Mouse (Mus musculus) neural tube, embryonic 11.5 days (tissue): Measurements from ENCODE around the gene Pms2. TPM values are rescaled to one million over a fixed set of nuclear protein-coding genes. Genes with fewer than 3 reads are reported as not detected.

Experiments used
- ATAC-seq: fragments of 200-750 bp; cut with Nextera tagmentation; 2 replicates; pipeline ENCODE4 v1.8.0; 2017; ENCODE audit warnings: moderate number of reproducible peaks, mild to moderate bottlenecking, moderate TSS enrichment, moderate library complexity; ENCODE audit not compliant: insufficient read depth, low FRiP score, low TSS enrichment
- DNase-seq: peaks from one replicate; pipeline ENCODE4 v3.0.0-alpha.2; 2015; ENCODE audit warnings: low spot score
- H3K27ac ChIP-seq: fragments of 300-500 bp; sonication (generic); 2 replicates; pipeline ENCODE4 v1.5.1; 2014; ENCODE audit warnings: low read depth, mild to moderate bottlenecking, low read length
- H3K27me3 ChIP-seq: fragments of 300-500 bp; sonication (generic); 2 replicates; pipeline ENCODE4 v1.6.1; 2014; ENCODE audit warnings: mild to moderate bottlenecking, low read length, mixed read lengths; ENCODE audit not compliant: control insufficient read depth, insufficient read depth
- H3K36me3 ChIP-seq: fragments of 300-500 bp; sonication (generic); 2 replicates; pipeline ENCODE4 v1.6.1; 2014; ENCODE audit warnings: mild to moderate bottlenecking, low read length, moderate library complexity, mixed read lengths; ENCODE audit not compliant: control insufficient read depth, insufficient read depth
- H3K4me1 ChIP-seq: fragments of 300-500 bp; sonication (generic); 2 replicates; pipeline ENCODE4 v1.6.1; 2014; ENCODE audit warnings: low read length, mixed read lengths; ENCODE audit not compliant: control insufficient read depth, insufficient read depth
- H3K4me2 ChIP-seq: fragments of 300-500 bp; sonication (generic); 2 replicates; pipeline ENCODE4 v1.6.1; 2014; ENCODE audit warnings: low read depth, mild to moderate bottlenecking, moderate library complexity
- H3K4me3 ChIP-seq: fragments of 300-500 bp; sonication (generic); 2 replicates; pipeline ENCODE4 v1.5.1; 2014; ENCODE audit warnings: low read depth, low read length
- H3K9ac ChIP-seq: fragments of 300-500 bp; sonication (generic); 2 replicates; pipeline ENCODE4 v1.6.1; 2014; ENCODE audit warnings: mild to moderate bottlenecking, low read length
- H3K9me3 ChIP-seq: fragments of 300-500 bp; sonication (generic); 2 replicates; pipeline ENCODE4 v1.6.1; 2016; ENCODE audit warnings: low read length; ENCODE audit not compliant: control insufficient read depth
- WGBS: fragments of 180-500 bp; shearing (Covaris S2); extraction: QIAGEN DNeasy Blood & Tissue Kit; methylation state at CpG from one replicate; pipeline ENCODE4 v1.1.7; 2014; 5-methylcytosine and 5-hydroxymethylcytosine counted together
- polyA plus RNA-seq: library from polyadenylated mRNA; unstranded; fragments of >200 nt; fragmentation: Nextera tagmentation; extraction: Ambion mirVana; gene quantifications from 2 replicates; pipeline ENCODE4 v1.2.1, GENCODE M21; 2014

Gene Pms2
- polyA plus RNA-seq, 1 experiment from 2014 or later: 29.1 TPM

DNA sequence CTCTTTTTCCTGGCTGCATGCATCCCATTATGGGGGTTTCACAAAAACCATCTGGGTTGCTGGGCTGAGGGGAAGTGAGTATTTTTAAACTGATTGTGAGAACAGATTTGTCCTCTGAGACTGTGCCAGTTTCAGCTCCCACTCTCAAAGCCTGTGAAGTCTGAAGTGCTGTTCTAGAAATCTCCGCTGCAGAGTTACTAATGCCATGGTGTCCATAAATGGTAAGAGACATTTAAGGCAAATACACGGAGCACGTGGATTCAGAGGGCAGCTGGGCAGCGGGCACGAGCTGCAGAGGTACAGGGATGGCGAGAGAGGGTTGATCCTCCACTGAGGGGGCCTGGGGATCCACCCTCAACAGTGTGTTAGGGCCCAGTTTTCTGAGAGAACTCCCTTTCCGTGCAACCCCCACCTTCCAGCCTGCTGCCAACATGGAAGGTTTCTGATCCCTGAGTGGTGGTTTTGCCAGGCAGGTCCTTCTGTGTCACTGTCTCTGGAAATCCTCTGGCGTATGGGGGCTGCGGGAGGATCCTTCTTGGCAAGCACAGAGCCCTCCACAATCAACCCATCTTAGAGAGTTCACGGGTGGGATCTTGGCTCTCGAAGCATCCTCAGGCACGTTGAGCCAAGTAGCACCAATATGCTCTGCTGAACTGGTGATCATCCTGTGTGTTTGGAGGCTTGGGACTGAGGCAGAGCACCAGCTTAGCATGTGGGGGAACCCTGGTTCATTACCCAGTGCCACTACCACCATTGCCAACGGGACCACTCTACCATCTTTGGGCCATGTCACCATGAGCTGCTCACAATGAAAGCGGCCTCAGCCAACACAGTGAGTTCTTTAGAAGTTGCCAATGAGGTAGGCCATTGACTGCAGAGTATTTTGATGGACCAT, 33.7 kb downstream of the Pms2 start:
- no peak overlapping the region for H3K4me2 ChIP-seq
- H3K9me3 ChIP-seq: no peaks in the 10 kb centered on the region
- no peaks in the 10 kb centered on the region for H3K36me3 ChIP-seq
- no peak overlapping the region for H3K9ac ChIP-seq
- H3K27ac ChIP-seq: no peak overlapping the region
- H3K27me3 ChIP-seq: no peaks in the 10 kb centered on the region
- WGBS: 87% methylated on average over 14 of the region's 14 CpGs
- ATAC-seq (no peak), DNase-seq (no peak)
- H3K4me3 ChIP-seq: no peak overlapping the region
- no peaks in the 10 kb centered on the region for H3K4me1 ChIP-seq

DNA sequence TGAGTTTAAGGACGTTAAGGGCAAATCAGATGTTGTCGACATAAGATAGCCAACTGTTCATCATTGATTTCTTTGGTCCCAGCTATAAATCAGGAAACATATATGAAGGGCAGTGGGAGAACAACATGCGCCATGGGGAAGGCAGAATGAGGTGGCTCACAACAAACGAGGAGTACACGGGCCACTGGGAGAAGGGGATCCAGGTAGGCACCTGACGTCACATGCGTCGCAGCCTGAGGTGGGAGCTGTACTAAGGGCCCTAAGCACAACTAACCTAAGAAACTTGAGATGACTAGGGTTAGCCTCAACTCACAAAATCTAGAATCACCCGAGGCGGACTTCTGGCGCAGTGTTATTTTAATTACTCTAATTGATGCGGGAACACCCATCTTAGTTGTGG, 38.6 kb downstream of the Pms2 start:
- no peak overlapping the region for H3K9ac ChIP-seq
- no peaks in the 10 kb centered on the region for H3K4me1 ChIP-seq
- DNase-seq (no peak), ATAC-seq (no peak)
- no peak overlapping the region for H3K27ac ChIP-seq
- no peak overlapping the region for H3K4me2 ChIP-seq
- H3K27me3 ChIP-seq: no peaks in the 10 kb centered on the region
- no peak overlapping the region for H3K4me3 ChIP-seq
- 89% methylated on average over 12 of the region's 12 CpGs for WGBS
- no peaks in the 10 kb centered on the region for H3K36me3 ChIP-seq
- H3K9me3 ChIP-seq: no peaks in the 10 kb centered on the region

DNA sequence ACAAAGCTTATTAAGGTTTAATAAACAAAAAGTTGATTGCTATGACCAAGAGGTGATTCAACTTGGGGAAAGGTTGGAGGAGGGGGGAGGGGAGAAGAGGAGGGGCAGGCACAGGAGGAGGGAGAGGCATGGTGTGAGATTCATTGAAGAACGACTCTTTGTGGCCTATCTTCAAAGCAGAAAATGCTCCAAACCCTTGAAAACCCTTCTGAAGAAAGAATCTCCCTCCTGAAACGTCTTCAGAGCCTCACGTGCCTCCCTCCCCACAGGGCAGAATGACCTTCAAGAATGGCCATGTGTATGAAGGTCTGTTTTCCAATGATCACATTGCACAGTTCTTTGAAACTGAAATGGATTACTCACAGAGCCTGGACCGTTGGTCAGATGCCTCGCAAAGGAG, 40.3 kb downstream of the Pms2 start:
- no peak overlapping the region for H3K4me3 ChIP-seq
- no peaks in the 10 kb centered on the region for H3K4me1 ChIP-seq
- H3K4me2 ChIP-seq: no peak overlapping the region
- ATAC-seq (no peak), DNase-seq (no peak)
- WGBS: 39% methylated on average over 5 of the region's 5 CpGs
- H3K9ac ChIP-seq: no peak overlapping the region
- no peak overlapping the region for H3K27ac ChIP-seq
- H3K9me3 ChIP-seq: no peaks in the 10 kb centered on the region
- no peaks in the 10 kb centered on the region for H3K36me3 ChIP-seq
- no peaks in the 10 kb centered on the region for H3K27me3 ChIP-seq

DNA sequence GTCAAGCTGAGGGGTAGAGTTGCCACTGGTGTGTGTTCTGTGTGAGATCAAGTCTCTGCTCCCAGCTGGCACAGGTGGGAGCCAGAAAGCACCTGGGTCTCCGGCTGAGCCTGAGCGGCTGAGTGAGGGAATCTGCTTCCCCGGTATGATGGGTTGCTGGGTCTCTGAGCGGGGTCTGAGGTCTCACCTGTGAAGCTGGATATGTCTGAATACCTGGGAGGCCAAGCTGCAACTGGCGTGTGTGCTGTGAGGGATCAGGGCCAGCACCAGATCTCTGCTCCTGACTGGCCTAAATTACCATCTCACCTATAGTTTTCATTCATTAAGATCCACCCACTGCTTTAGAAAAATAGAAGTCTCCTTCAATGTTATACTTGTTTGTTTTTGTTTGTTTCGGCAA, 47.3 kb downstream of the Pms2 start:
- DNase-seq (no peak), ATAC-seq (no peak)
- WGBS: 92% methylated on average over 6 of the region's 6 CpGs
- Histone ChIP-seq H3K27me3 (no peaks in the 10 kb centered on the region), H3K4me2 (no peak overlapping the region), H3K4me1 (no peaks in the 10 kb centered on the region), H3K27ac (no peak overlapping the region), H3K9ac (no peak overlapping the region), H3K4me3 (no peak overlapping the region), H3K9me3 (no peaks in the 10 kb centered on the region), H3K36me3 (no peaks in the 10 kb centered on the region)

DNA sequence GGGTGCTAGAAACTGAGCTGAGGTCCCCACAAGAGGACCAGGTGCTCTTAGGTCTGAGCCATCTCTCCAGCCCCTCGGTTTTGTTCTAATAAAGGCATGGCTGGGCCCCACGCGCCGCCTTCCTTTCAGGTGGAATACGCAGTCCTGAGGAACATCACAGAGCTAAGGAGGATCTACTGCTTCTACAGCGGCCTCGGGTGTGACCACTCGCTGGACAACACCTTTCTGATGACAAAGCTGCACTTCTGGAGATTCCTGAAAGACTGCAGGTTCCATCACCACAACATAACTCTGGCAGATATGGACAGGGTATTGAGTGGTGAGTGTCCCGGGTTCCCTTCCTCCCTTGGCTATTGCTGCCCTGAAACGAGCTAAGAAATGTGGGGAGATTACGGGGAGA, 49.8 kb downstream of the Pms2 start:
- no peak for DNase-seq
- no peak for ATAC-seq
- H3K4me2 ChIP-seq: no peak overlapping the region
- H3K27ac ChIP-seq: no peak overlapping the region
- H3K27me3 ChIP-seq: no peaks in the 10 kb centered on the region
- H3K4me3 ChIP-seq: no peak overlapping the region
- no peaks in the 10 kb centered on the region for H3K9me3 ChIP-seq
- H3K9ac ChIP-seq: no peak overlapping the region
- 90% methylated on average over 11 of the region's 11 CpGs for WGBS
- H3K36me3 ChIP-seq: no peaks in the 10 kb centered on the region
- no peaks in the 10 kb centered on the region for H3K4me1 ChIP-seq

DNA sequence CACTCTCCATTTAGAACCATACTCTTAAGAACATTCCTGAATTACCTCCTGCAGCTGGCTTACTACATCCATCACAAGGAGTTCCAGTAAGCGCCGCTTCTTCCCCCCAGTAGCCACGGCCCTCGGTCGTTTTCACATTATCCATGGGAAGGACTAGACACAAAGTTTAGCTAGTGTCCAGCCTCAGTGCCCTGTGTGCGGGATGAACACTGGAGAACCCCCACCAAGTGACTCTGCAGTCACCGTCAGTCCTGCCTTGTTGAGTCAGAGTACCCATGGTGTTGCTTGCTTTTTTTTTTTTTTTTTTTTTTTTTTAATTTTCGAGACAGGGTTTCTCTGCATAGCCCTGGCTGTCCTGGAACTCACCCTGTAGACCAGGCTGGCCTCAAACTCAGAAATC, 51.4 kb downstream of the Pms2 start:
- no peaks in the 10 kb centered on the region for H3K27me3 ChIP-seq
- no peak for DNase-seq
- 85% methylated on average over 8 of the region's 8 CpGs for WGBS
- H3K9ac ChIP-seq: no peak overlapping the region
- H3K27ac ChIP-seq: no peak overlapping the region
- H3K4me1 ChIP-seq: no peaks in the 10 kb centered on the region
- H3K36me3 ChIP-seq: no peaks in the 10 kb centered on the region
- no peak overlapping the region for H3K4me3 ChIP-seq
- H3K4me2 ChIP-seq: no peak overlapping the region
- no peak for ATAC-seq
- H3K9me3 ChIP-seq: no peaks in the 10 kb centered on the region

DNA sequence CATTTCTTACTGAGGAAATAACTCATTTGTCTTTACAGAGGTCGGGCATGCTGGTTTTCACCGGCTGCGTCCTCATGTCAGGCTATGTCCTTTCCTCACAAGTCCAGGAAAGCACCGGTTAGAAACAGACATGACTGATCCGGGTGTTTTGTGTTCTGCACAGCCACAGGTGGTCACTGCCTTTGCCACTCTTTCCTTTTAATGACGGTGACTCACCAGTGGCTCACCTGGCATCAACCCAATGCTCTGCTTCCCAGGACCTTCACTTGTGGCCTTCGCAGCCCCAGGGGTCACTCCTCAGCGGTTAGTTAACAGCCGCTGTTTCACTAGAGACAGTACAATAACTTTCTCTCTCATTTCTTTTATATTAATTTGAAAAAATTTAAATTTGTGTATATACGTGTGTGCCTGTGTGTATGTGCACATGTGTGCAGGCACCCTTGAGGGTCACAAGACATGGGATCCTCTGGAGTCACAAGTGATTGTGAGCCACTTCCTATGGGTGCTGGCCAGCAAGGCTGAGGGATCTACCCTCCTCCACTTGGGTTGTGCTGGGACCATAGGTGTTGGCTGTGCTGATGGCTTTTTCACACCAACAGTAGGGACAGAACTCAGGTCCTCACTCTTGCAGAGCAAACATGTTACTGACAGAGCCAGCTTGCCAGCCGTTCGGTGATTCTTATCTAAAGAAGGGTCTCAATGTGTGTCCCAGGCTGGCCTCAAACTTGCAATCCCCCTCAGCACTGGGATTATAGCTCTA, 56.0 kb downstream of the Pms2 start:
- WGBS: 86% methylated on average over 12 of the region's 12 CpGs
- H3K4me3 ChIP-seq: no peak overlapping the region
- no peaks in the 10 kb centered on the region for H3K9me3 ChIP-seq
- H3K4me2 ChIP-seq: no peak overlapping the region
- ATAC-seq (no peak), DNase-seq (no peak)
- H3K4me1 ChIP-seq: no peaks in the 10 kb centered on the region
- H3K36me3 ChIP-seq: no peaks in the 10 kb centered on the region
- no peaks in the 10 kb centered on the region for H3K27me3 ChIP-seq
- no peak overlapping the region for H3K27ac ChIP-seq
- H3K9ac ChIP-seq: no peak overlapping the region

DNA sequence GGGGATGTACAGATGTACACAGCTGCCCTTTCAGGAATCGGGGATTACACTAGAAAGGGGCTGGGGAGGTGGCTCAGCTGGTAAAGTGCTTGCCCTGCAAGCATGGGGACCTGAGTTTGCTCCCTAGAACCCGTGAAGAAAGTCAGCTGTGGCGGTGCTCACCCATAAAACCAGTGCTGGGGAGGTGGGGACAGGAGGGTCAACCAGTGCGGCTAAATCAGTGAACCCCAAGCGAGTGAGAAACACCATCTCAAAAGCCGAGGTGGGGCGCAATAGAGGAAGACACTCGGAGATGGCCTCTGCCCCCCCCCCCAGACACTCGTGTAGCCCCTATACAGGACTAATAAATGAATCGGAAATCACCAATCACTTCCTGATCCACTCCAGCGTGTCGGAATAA, 56.9 kb downstream of the Pms2 start:
- Histone ChIP-seq H3K9ac (no peak overlapping the region), H3K27ac (no peak overlapping the region), H3K36me3 (no peaks in the 10 kb centered on the region), H3K4me2 (no peak overlapping the region), H3K4me1 (no peaks in the 10 kb centered on the region), H3K27me3 (no peaks in the 10 kb centered on the region), H3K9me3 (no peaks in the 10 kb centered on the region), H3K4me3 (no peak overlapping the region)
- 87% methylated on average over 12 of the region's 12 CpGs for WGBS
- DNase-seq (no peak), ATAC-seq (no peak)

DNA sequence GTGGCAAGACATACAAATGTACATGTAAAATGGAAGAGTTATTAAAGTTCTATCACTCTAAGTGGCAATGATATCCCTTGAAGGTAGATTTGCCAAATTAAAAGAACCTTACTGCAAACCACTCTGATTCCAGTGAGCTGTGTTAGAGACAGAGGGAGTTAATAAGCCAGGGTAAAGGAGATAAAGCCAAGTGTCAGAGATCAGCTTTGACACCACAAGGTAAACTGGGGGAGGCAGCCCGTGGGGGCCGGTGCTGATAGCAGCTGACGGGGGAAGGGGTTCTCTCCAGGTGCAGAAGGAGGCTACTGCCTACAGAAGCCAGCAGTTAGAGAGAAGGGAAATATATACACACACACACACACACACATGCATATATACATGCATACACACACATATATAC, 62.9 kb downstream of the Pms2 start:
- 70% methylated on average over 3 of the region's 3 CpGs for WGBS
- ATAC-seq: no peak

More for the DNA sequence above, 62.9 kb downstream of the Pms2 start:
- DNase-seq: no peak
- no peaks in the 10 kb centered on the region for H3K36me3 ChIP-seq
- H3K9ac ChIP-seq: no peak overlapping the region
- H3K4me2 ChIP-seq: no peak overlapping the region
- no peaks in the 10 kb centered on the region for H3K9me3 ChIP-seq
- H3K4me1 ChIP-seq: no peaks in the 10 kb centered on the region
- no peaks in the 10 kb centered on the region for H3K27me3 ChIP-seq
- H3K27ac ChIP-seq: no peak overlapping the region
- no peak overlapping the region for H3K4me3 ChIP-seq
